Mouse (Mus musculus) stomach, embryonic 16.5 days (tissue): ENCODE measurements around the gene Prpsap1. TPM values are rescaled to one million over a fixed set of nuclear protein-coding genes. Genes with fewer than 3 reads are reported as not detected.
A peak's percentile ranks its signal among the peaks of the same experiment; 100 is the strongest.

ENCODE experiments used
- ATAC-seq: fragments of 200-750 bp; cut with Nextera tagmentation; 2 replicates; pipeline ENCODE4 v1.8.0; 2017; ENCODE audit warnings: moderate number of reproducible peaks, moderate TSS enrichment; ENCODE audit not compliant: insufficient read depth, low FRiP score
- H3K27ac ChIP-seq: fragments of 300-500 bp; sonication (generic); 2 replicates; pipeline ENCODE4 v1.5.1; 2014; ENCODE audit warnings: low read length
- H3K27me3 ChIP-seq: fragments of 300-500 bp; sonication (generic); 2 replicates; pipeline ENCODE4 v1.6.1; 2014; ENCODE audit warnings: low read length, control low read depth, mixed read lengths; ENCODE audit not compliant: control insufficient read depth, insufficient read depth
- H3K36me3 ChIP-seq: fragments of 300-500 bp; sonication (generic); 2 replicates; pipeline ENCODE4 v1.6.1; 2014; ENCODE audit warnings: low read length; ENCODE audit not compliant: control insufficient read depth, insufficient read depth
- H3K4me1 ChIP-seq: fragments of 300-500 bp; sonication (generic); 2 replicates; pipeline ENCODE4 v1.6.1; 2014; ENCODE audit warnings: low read length, control low read depth, mixed read lengths; ENCODE audit not compliant: control insufficient read depth, insufficient read depth
- H3K4me2 ChIP-seq: fragments of 300-500 bp; sonication (generic); 2 replicates; pipeline ENCODE4 v1.6.1; 2014; ENCODE audit warnings: low read depth, low read length, mixed read lengths
- H3K4me3 ChIP-seq: fragments of 300-500 bp; sonication (generic); replicated peaks from 2 replicates; pipeline ENCODE4 v1.5.1; 2014; ENCODE audit warnings: mild to moderate bottlenecking, low read length
- H3K9ac ChIP-seq: fragments of 300-500 bp; sonication (generic); 2 replicates; pipeline ENCODE4 v1.6.1; 2014; ENCODE audit warnings: low read length
- H3K9me3 ChIP-seq: fragments of 300-500 bp; sonication (generic); replicated peaks from 2 replicates; pipeline ENCODE4 v1.6.1; 2016; ENCODE audit warnings: low read length, control low read depth; ENCODE audit not compliant: control insufficient read depth
- WGBS: fragments of 180-500 bp; shearing (Covaris S2); extraction: QIAGEN DNeasy Blood & Tissue Kit; methylation state at CpG from one replicate; pipeline ENCODE4 v1.1.7; 2014; 5-methylcytosine and 5-hydroxymethylcytosine counted together
- polyA plus RNA-seq: library from polyadenylated mRNA; unstranded; fragments of >200 nt; fragmentation: Nextera tagmentation; extraction: Ambion mirVana; gene quantifications from 2 replicates; pipeline ENCODE4 v1.2.1, GENCODE M21; 2015

The Prpsap1 gene
- 190 and 195 TPM in 2 replicates for polyA plus RNA-seq

DNA sequence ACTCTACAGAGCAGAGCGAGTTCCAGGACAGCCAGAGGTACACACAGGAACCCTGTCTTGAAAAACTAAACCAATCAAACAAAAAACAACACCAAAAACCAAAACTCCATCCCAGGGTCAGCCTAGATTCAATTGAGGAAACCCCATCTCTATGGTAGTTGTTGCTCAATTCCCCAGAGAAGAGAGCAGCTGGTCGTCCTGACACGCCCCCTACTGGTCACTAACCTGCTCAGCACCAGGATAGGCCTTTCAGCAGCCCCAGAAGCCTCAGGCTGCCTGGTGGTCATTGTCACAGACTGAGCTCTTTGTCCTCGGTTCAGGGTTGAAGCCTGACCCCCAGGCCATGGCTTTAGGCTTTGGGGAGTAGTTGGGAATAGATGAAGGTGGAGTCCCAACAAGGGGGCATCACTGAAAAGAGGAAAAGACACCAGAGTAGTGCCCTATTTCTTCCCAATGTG lies at the start of gene Prpsap1:
Gene Prpsap1 (minus strand): TSS at position 408 of the 458 bp plus-strand sequence.
- Histone ChIP-seq H3K9ac (peak within 1 kb of the TSS; percentile 41), H3K9me3 (no peaks in the 10 kb centered on the region), H3K36me3 (no peaks in the 10 kb centered on the region), H3K4me1 (peaks cover 24% of the 10 kb centered on the region), H3K27me3 (no peaks in the 10 kb centered on the region), H3K4me3 (peak within 1 kb of the TSS; percentile 17; the same call in 1 of the 2 replicates), H3K27ac (peak within 1 kb of the TSS; percentile 97), H3K4me2 (peak within 1 kb of the TSS; percentile 7; the same call in 1 of the 2 replicates)
- no peak for ATAC-seq
- 25% methylated on average over 4 of the region's 4 CpGs for WGBS

DNA sequence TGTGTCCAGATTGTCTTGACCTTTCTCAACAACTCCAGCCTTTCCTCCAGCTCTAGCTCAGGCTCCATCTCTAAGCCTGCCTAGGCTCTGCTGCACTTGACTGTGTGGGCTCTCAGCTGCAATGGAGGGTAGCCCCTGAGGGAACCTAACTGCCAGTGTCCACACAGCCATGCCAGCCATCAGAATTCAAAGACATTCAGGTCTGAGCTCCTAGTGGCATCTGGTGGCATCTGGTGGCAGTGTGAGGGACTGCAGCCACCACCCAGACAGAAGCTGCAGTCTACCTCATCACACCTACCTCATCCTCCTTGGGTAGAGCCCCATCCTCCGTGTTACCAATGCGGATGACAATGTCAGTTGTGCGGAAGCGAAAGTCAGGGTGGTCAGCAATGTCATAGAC lies 49.1 kb upstream of the Prpsap1 start:
- no peak overlapping the region for H3K9ac ChIP-seq

DNA sequence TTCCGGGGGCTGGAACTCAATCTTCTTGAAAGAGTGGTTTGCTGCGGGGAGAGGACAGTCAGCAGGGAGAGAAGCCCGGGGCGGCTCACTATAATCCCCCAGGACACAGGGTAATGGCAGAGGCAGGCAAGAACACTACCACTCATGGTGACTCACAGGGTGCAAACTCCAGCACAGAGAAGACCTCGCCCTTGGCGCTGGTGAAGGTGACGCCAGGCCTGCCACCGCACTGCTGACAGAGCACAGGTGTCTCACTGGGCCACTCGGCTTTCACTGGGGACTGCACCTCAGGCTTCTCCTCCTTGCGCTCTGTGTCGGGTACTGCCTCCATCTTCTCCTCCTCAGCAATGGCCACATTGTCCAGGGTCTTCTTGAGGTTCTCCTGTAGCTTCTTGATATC lies 47.2 kb upstream of the Prpsap1 start:
- no peak for ATAC-seq
- Histone ChIP-seq H3K9ac (no peak overlapping the region), H3K4me1 (no peaks in the 10 kb centered on the region), H3K9me3 (no peaks in the 10 kb centered on the region), H3K27me3 (no peaks in the 10 kb centered on the region), H3K27ac (no peak overlapping the region), H3K4me2 (no peak overlapping the region), H3K36me3 (peaks cover 15% of the 10 kb centered on the region), H3K4me3 (no peak overlapping the region)
- 94% methylated on average over 11 of the region's 11 CpGs for WGBS

More for the DNA sequence above, 49.1 kb upstream of the Prpsap1 start:
- peaks cover 20% of the 10 kb centered on the region for H3K36me3 ChIP-seq
- H3K27me3 ChIP-seq, result no peaks in the 10 kb centered on the region
- no peak overlapping the region for H3K27ac ChIP-seq
- H3K4me1 ChIP-seq, result no peaks in the 10 kb centered on the region
- no peak for ATAC-seq
- no peak overlapping the region for H3K4me3 ChIP-seq
- 86% methylated on average over 4 of the region's 4 CpGs for WGBS
- H3K9me3 ChIP-seq, result no peaks in the 10 kb centered on the region
- H3K4me2 ChIP-seq, result no peak overlapping the region

DNA sequence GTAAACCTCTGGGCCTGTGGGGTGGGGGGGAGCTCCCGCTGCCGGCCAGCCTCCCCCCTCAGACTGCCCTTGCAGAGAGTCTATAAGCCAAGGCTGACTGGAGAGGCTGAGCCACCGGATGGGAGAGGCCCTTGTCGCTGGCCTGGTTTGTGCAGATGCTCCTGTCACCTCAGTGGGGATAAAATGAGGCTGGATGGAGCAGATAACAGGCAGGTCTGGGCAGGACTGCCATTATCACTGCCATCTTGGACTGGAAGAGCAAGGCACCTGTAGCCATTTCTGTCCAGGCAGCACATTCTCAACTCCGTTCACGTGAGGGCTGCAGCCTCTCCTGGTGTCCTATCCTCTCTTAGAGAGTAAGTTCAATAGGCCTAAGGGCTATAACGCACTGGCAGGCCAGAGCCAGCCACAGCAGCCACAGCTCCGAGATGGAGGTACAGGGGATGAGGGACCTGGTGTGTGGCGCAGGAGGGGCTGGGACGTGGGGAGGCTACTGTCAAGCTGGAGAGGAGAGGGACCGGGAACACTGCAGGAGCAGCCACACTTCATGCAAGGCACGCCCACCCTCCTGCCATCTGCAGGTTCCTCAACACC lies 44.2 kb upstream of the Prpsap1 start:
- peaks cover 8% of the 10 kb centered on the region for H3K4me1 ChIP-seq
- no peak overlapping the region for H3K4me3 ChIP-seq
- peaks cover 4% of the 10 kb centered on the region; the same call in 1 of the 2 replicates for H3K27me3 ChIP-seq
- no peak overlapping the region for H3K27ac ChIP-seq
- 0 out of 2 replicates have a peak, but pooled peaks cover under 1% of the 10 kb centered on the region for H3K36me3 ChIP-seq
- no peak overlapping the region for H3K4me2 ChIP-seq
- no peaks in the 10 kb centered on the region for H3K9me3 ChIP-seq
- no peak for ATAC-seq
- 83% methylated on average over 12 of the region's 12 CpGs for WGBS
- no peak overlapping the region for H3K9ac ChIP-seq

DNA sequence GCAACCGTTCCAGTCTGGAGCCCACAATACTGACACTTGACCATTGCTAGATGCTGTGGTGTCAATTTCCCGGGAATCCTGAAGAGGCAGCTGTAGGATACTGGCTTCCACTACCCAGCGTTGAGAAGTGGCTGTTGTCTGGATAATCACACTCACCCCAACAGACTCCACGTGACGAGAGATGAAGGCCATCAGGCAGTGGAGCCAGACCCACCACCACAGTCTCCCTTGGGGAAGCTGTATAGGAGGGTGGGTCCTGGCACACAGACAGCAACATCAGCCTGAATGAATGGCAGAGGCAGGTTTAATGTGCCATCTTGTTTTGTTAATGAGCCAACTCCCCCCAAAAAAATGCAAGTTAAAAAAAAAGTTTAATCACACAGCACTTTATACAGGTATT lies 43.4 kb upstream of the Prpsap1 start:
- Histone ChIP-seq H3K9me3 (no peaks in the 10 kb centered on the region), H3K36me3 (no peaks in the 10 kb centered on the region)
- no peak for ATAC-seq

DNA sequence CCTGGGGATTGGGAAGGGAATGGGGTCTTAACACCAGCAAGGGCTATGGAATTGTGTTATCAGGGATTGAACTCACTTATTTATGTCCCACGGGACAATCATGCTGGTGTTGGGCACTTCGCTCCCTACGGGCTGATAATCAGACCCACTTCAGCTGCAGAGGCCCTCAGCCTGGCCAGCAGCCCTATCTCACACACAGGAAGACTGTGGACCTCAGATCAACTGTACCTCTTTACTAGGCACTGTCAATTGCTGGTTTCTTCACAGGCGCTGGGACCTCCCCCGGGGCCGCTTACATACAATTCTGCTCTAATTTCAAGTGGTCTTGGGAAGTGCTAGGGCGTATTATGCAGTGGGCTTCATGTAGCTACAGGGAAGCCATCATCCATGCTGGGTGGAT lies 42.7 kb upstream of the Prpsap1 start:
- no peak overlapping the region for H3K9ac ChIP-seq
- H3K4me2 ChIP-seq, result no peak overlapping the region
- 90% methylated on average over 7 of the region's 7 CpGs for WGBS
- H3K27me3 ChIP-seq, result peaks cover 9% of the 10 kb centered on the region; the same call in 1 of the 2 replicates
- no peaks in the 10 kb centered on the region for H3K36me3 ChIP-seq
- no peaks in the 10 kb centered on the region for H3K9me3 ChIP-seq
- H3K4me3 ChIP-seq, result no peak overlapping the region
- peaks cover 16% of the 10 kb centered on the region for H3K4me1 ChIP-seq
- no peak overlapping the region for H3K27ac ChIP-seq
- no peak for ATAC-seq

More for the DNA sequence above, 43.4 kb upstream of the Prpsap1 start:
- Histone ChIP-seq H3K4me3 (no peak overlapping the region), H3K4me1 (peaks cover 9% of the 10 kb centered on the region), H3K27ac (no peak overlapping the region), H3K27me3 (peaks cover 4% of the 10 kb centered on the region; the same call in 1 of the 2 replicates), H3K4me2 (no peak overlapping the region), H3K9ac (no peak overlapping the region)
- WGBS, result 66% methylated on average over 5 of the region's 5 CpGs

DNA sequence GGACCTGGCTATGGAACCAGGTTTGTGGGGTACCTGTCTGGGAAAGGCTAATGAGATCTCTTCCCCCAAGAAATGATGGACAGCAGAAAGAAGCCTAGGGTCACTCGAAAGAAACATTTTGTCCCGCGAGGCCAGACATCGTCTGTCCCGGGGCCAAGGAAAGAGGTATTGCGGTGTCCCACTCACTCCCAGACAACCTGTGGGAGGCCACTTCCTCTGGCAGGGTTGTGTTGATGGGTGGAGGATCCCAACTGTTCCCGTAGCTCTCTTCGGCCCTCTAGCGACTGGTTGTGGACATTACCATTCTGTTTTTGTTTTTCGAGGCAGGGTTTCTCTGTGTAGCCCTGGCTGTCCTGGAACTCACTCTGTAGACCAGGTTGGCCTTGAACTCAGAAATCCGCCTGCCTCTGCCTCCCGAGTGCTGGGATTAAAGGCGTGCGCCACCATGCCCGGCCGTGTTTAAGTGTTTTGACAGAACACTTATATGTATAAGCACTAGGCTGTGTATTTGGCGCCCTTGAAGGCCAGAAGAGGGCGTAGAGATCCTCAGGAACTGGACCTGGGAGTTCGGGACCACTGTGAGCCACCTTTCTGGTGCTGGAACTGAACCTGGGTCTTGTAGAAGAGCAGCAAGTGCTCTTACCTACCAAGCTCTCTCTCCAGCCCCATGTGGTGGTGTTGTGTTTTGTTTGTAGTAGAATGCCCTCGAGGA lies 40.3 kb upstream of the Prpsap1 start:
- H3K27me3 ChIP-seq, result peaks cover 9% of the 10 kb centered on the region
- no peak overlapping the region for H3K27ac ChIP-seq
- H3K4me2 ChIP-seq, result peak overlapping the region; percentile 97
- peaks cover 35% of the 10 kb centered on the region for H3K4me1 ChIP-seq
- peak; percentile 59 for ATAC-seq
- peak overlapping the region; percentile 65 for H3K4me3 ChIP-seq
- H3K36me3 ChIP-seq, result no peaks in the 10 kb centered on the region
- 15% methylated on average over 20 of the region's 20 CpGs for WGBS
- peak overlapping the region; percentile 78 for H3K9ac ChIP-seq
- no peaks in the 10 kb centered on the region for H3K9me3 ChIP-seq

DNA sequence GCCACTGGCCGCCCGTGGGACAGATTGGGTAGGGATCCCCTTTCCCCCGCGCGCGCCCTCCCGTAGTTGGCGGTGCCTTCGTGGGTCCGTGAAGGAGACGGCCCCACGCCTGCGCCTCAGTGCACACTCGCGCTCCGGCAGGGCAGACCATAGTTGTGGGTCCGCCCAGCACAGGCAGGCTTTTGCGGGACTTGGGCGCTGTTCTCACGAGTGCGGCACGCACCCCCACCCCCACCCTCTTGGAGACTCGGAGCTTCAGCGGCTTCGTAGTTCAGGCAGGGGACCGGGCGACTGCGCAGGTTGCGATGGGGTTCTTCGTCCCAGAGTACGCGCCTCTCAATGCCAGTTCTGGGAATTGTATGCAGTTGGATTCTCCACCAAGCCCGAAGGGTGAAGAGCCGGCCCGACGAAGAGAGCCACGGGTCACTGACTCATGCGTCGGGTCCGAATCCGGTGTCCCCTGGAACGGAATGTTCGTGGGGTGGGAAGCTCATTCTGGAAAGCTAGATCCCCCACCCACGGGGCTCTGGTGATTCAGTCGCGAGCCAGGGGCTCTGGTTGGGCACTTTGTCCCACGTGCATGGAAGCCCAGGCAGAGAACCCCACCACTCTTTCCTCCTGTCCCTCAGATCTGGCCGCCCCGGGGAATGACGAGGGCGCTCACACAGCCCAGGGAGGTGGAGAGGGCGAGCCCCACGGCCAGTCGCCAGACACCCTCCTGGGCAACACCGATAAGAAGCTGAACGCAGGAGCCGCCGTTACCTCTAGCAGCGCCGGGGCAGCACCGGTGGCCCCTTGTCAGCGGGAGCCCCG lies 39.5 kb upstream of the Prpsap1 start:
- H3K4me2 ChIP-seq, result peak overlapping the region; percentile 97
- peaks cover 9% of the 10 kb centered on the region for H3K27me3 ChIP-seq
- peak; percentile 38; the same call in 1 of the 2 replicates for ATAC-seq
- peaks cover 35% of the 10 kb centered on the region for H3K4me1 ChIP-seq
- peak overlapping the region; percentile 65 for H3K4me3 ChIP-seq
- H3K36me3 ChIP-seq, result no peaks in the 10 kb centered on the region
- peak overlapping the region; percentile 78 for H3K9ac ChIP-seq
- WGBS, result under 1% methylated on average over 63 of the region's 63 CpGs
- peak overlapping the region; percentile 74 for H3K27ac ChIP-seq
- H3K9me3 ChIP-seq, result no peaks in the 10 kb centered on the region
